Mouse (Mus musculus): Measurements from ENCODE around the gene Appbp2. TPM values are rescaled to one million over a fixed set of nuclear protein-coding genes. Genes with fewer than 3 reads are reported as not detected.

Appbp2 gene
- 37.3 TPM for polyA plus RNA-seq (2021)

DNA sequence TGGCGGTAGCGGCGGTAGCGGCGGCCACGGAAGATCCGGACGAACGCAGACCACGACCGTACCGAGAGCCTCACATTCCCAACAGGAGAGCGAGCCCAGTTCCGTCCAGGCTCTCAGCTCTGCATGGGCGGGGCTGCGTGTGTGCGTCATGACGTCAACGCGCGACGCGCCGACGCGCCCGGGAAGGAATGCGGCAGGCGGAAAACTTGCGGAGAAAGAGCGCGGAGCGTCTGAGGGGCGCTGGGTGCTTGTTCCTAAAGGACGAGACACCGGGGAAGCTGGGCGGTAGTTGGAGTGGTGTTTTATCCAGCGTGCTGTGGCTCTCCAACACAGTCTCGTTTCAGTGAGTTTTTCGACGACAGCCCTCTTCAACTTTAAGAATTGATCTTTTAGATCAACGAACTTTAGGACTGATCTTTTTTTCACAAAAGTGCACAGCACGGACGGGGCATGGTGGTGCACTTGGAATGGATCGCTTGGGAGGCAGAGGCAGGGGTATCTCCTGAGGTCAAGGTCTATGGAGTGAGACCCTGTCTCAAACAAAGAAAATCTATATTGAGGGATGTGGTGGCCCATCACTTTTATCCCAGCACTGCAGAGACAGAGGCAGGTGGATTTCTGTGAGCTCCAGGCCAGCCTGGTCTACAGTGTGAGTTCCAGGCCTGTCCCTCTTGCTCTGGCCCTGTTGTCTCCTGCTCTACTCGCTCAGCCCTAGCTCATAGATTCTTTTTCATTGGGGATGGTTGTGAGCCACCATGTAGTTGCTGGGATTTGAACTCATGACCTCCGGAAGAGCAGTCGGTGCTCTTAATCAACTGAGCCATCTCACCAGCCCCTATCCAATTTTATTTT, at the start of gene Appbp2:
TSS of gene Appbp2 (minus strand) at position 141 of the 852 bp plus-strand sequence.
- ATAC-seq: peak; percentile 91
- POLR2A ChIA-PET: interaction anchor here (0.7 to 1.4 kb wide), 7 partner anchors 8 to 39 kb away, joined by 3 to 5 read pairs (median 3); no protein-coding TSS in a partner anchor
- no peak for TF ChIP-seq CTCF (IDR thresholded peaks at IDR 0.05)
- peak; percentile 48 for DNase-seq (ENCODE audit: low read depth, low spot score)
- CTCF ChIA-PET: interaction anchor here (1.6 kb wide), 1 partner anchor 16 kb away, joined by 5 read pairs; no protein-coding TSS in a partner anchor
- in situ Hi-C loops (cut with MboI; ENCODE audit: low pct_unique_long_range_greater_than_20kb): no loop called here
- no peaks in the 10 kb centered on the region for H3K27me3 ChIP-seq

GRCm38 (mm10) chr11:85281219-85281878, 46.4 kb upstream of the Appbp2 start:
- TF ChIP-seq CTCF (IDR thresholded peaks at IDR 0.05): no peak
- ChIA-PET POLR2A (no interaction called here), CTCF (no interaction called here)
- in situ Hi-C loops (cut with MboI; ENCODE audit: low pct_unique_long_range_greater_than_20kb): loop anchor here (5.0 kb wide), 1 partner anchor 56 kb away; no protein-coding TSS in a partner anchor
- DNase-seq (ENCODE audit: low read depth, low spot score): no peak
- no peaks in the 10 kb centered on the region for H3K27me3 ChIP-seq
- ATAC-seq: no peak

DNA sequence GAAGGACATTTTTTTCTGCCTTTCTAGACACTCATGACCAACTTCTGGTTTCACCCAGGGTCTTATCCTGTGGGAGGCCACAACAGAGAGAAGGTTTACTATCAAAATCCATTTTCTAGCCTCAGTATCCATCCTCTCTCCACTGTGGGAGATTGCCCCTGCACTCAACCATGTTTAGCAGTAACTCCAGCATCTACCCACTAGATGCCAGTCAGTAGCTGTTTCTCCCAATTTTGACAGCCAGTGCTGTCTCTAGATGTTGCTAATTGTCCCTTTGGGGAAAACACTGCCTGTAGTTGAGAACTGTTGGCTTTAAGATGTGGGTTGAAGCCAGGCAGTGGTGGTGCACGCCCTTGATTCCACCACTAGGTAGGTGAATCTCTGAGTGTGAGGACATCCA, 43.2 kb upstream of the Appbp2 start:
- in situ Hi-C loops (cut with MboI; ENCODE audit: low pct_unique_long_range_greater_than_20kb): no loop called here
- DNase-seq (ENCODE audit: low read depth, low spot score) (no peak), ATAC-seq (no peak)
- peak; percentile 53 for TF ChIP-seq CTCF (IDR thresholded peaks at IDR 0.05)
- ChIA-PET CTCF (interaction anchor here (1.7 kb wide), 1 partner anchor 15 kb away, joined by 3 read pairs; no protein-coding TSS in a partner anchor), POLR2A (no interaction called here)
- H3K27me3 ChIP-seq: no peaks in the 10 kb centered on the region

- DNase-seq (ENCODE audit: low read depth, low spot score) (no peak), ATAC-seq (no peak)
- H3K27me3 ChIP-seq: no peaks in the 10 kb centered on the region
- ChIA-PET POLR2A (no interaction called here), CTCF (no interaction called here)
- no peak for TF ChIP-seq CTCF (IDR thresholded peaks at IDR 0.05)
- in situ Hi-C loops (cut with MboI; ENCODE audit: low pct_unique_long_range_greater_than_20kb): no loop called here
These were observed 42.7 kb upstream of the Appbp2 start for GRCm38 (mm10) chr11:85277609-85278008.

- peak; percentile 42 for ATAC-seq
- no peak for TF ChIP-seq CTCF (IDR thresholded peaks at IDR 0.05)
- POLR2A ChIA-PET: interaction anchor here (1.2 kb wide), 2 partner anchors 41 to 60 kb away, joined by 3 read pairs; partner anchors contain the start of gene Appbp2
- H3K27me3 ChIP-seq: no peaks in the 10 kb centered on the region
- CTCF ChIA-PET: interaction anchor here (1.3 kb wide), 1 partner anchor 14 kb away, joined by 3 read pairs; no protein-coding TSS in a partner anchor
- no peak for DNase-seq (ENCODE audit: low read depth, low spot score)
- in situ Hi-C loops (cut with MboI; ENCODE audit: low pct_unique_long_range_greater_than_20kb): no loop called here
These were observed 40.2 kb upstream of the Appbp2 start for GRCm38 (mm10) chr11:85275151-85275550.

- peak; percentile 66 for TF ChIP-seq CTCF (IDR thresholded peaks at IDR 0.05)
- DNase-seq (ENCODE audit: low read depth, low spot score): no peak
- ATAC-seq: no peak
- in situ Hi-C loops (cut with MboI; ENCODE audit: low pct_unique_long_range_greater_than_20kb): loop anchor here (5.0 kb wide), 1 partner anchor 34 kb away; no protein-coding TSS in a partner anchor
- ChIA-PET POLR2A (interaction anchor here (0.5 kb wide), 1 partner anchor 1420 kb away, joined by 4 read pairs; no protein-coding TSS in a partner anchor), CTCF (interaction anchor here (1.2 to 2.3 kb wide), 2 partner anchors 12 to 62 kb away, joined by 5 to 7 read pairs; no protein-coding TSS in a partner anchor)
- no peaks in the 10 kb centered on the region for H3K27me3 ChIP-seq
These were observed 38.4 kb upstream of the Appbp2 start for GRCm38 (mm10) chr11:85273299-85273698.

DNA sequence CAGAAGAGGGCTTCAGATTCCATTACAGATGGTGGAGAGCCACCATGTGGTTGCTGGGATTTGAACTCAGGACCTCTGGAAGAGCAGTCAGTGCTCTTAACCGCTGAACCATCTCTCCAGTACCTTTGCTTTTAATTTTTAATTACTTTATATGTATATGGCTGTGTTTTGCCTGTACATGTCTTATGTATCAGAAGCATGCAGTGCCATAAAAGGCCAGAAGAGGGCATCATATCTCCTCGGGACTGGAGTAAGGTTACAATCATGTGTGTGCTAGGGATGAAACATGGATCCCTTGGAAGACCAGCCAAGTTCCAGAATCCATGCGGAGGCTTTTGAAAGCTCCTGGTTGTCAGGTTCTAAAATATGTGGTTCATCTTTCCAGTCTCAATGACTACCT, 35.7 kb upstream of the Appbp2 start:
- H3K27me3 ChIP-seq: no peaks in the 10 kb centered on the region
- ATAC-seq: no peak
- CTCF ChIA-PET: interaction anchor here (0.7 to 2.9 kb wide), 6 partner anchors 9 to 255 kb away, joined by 3 to 14 read pairs (median 4); partner anchors contain the start of gene Bcas3
- in situ Hi-C loops (cut with MboI; ENCODE audit: low pct_unique_long_range_greater_than_20kb): loop anchor here (5.0 kb wide), 1 partner anchor 37 kb away; no protein-coding TSS in a partner anchor
- POLR2A ChIA-PET: no interaction called here
- no peak for DNase-seq (ENCODE audit: low read depth, low spot score)
- peak; percentile 54 for TF ChIP-seq CTCF (IDR thresholded peaks at IDR 0.05)

- TF ChIP-seq CTCF (IDR thresholded peaks at IDR 0.05): no peak
- ChIA-PET CTCF (no interaction called here), POLR2A (no interaction called here)
- DNase-seq (ENCODE audit: low read depth, low spot score) (no peak), ATAC-seq (no peak)
- in situ Hi-C loops (cut with MboI; ENCODE audit: low pct_unique_long_range_greater_than_20kb): no loop called here
- no peaks in the 10 kb centered on the region for H3K27me3 ChIP-seq
These were observed 32.5 kb upstream of the Appbp2 start for GRCm38 (mm10) chr11:85267393-85267792.

DNA sequence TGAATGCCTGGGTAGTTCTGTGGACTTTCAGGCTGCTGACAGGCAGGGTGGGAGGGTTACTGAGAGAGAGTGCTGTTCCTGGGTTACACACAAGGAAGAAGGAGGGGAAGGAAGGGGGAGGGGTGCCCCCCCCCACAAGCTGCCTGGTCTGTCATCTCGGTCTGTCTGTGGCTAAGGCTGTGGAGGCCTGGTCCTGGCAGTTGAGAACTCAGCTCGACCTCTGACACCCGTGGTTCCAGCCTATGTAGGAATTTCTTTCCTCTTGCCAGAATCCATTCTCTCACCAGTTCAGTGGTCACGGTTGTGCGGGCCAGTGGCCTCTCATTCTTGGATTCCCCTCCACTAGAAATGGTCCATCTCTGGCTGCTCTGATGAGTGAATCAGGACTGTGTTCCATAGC, 29.7 kb upstream of the Appbp2 start:
- no peak for TF ChIP-seq CTCF (IDR thresholded peaks at IDR 0.05)
- DNase-seq (ENCODE audit: low read depth, low spot score): no peak
- no peaks in the 10 kb centered on the region for H3K27me3 ChIP-seq
- in situ Hi-C loops (cut with MboI; ENCODE audit: low pct_unique_long_range_greater_than_20kb): no loop called here
- ATAC-seq: peak; percentile 54
- CTCF ChIA-PET: no interaction called here
- POLR2A ChIA-PET: interaction anchor here (0.6 kb wide), 1 partner anchor 10 kb away, joined by 5 read pairs; no protein-coding TSS in a partner anchor

GRCm38 (mm10) chr11:85261192-85261591, 26.3 kb upstream of the Appbp2 start:
- ChIA-PET CTCF (interaction anchor here (1.2 to 2.8 kb wide), 15 partner anchors 9 to 91 kb away, joined by 3 to 14 read pairs (median 5); partner anchors contain the start of gene 1700125H20Rik), POLR2A (interaction anchor here (0.5 kb wide), 1 partner anchor 241 kb away, joined by 5 read pairs; no protein-coding TSS in a partner anchor)
- peak; percentile 81 for TF ChIP-seq CTCF (IDR thresholded peaks at IDR 0.05)
- DNase-seq (ENCODE audit: low read depth, low spot score) (no peak), ATAC-seq (no peak)
- in situ Hi-C loops (cut with MboI; ENCODE audit: low pct_unique_long_range_greater_than_20kb): no loop called here
- no peaks in the 10 kb centered on the region for H3K27me3 ChIP-seq

Measured in Patski (cell line).